Mouse (Mus musculus) liver, embryonic 15.5 days (tissue): ENCODE data around the gene D2hgdh. TPM values are rescaled to one million over a fixed set of nuclear protein-coding genes. Genes with fewer than 3 reads are reported as not detected.
"Not testable (repeated sequence)": the region's sequence is repeated elsewhere in the genome, so short reads cannot be mapped to it uniquely, and the experiment has no call there.

ENCODE experiments used
- ATAC-seq: fragments of 200-750 bp; cut with Nextera tagmentation; 2 replicates; pipeline ENCODE4 v1.8.0; 2017; ENCODE audit warnings: moderate number of reproducible peaks, mild to moderate bottlenecking, moderate library complexity; ENCODE audit not compliant: insufficient read depth
- H3K27ac ChIP-seq: fragments of 300-500 bp; sonication (generic); replicated peaks from 2 replicates; pipeline ENCODE4 v1.5.1; 2015; ENCODE audit warnings: mild to moderate bottlenecking, inconsistent platforms
- H3K27me3 ChIP-seq: fragments of 300-500 bp; sonication (generic); 2 replicates; pipeline ENCODE4 v1.6.1; 2015; ENCODE audit warnings: mild to moderate bottlenecking, inconsistent platforms
- H3K36me3 ChIP-seq: fragments of 300-500 bp; sonication (generic); replicated peaks from 2 replicates; pipeline ENCODE4 v1.6.1; 2015; ENCODE audit warnings: moderate library complexity, mild to moderate bottlenecking, inconsistent platforms
- H3K4me1 ChIP-seq: fragments of 300-500 bp; sonication (generic); replicated peaks from 2 replicates; pipeline ENCODE4 v1.6.1; 2015; ENCODE audit warnings: inconsistent platforms
- H3K4me2 ChIP-seq: fragments of 300-500 bp; sonication (generic); 2 replicates; pipeline ENCODE4 v1.6.1; 2015; ENCODE audit warnings: moderate library complexity, mild to moderate bottlenecking, inconsistent platforms
- H3K4me3 ChIP-seq: fragments of 300-500 bp; sonication (generic); replicated peaks from 2 replicates; pipeline ENCODE4 v1.5.1; 2015; ENCODE audit warnings: mild to moderate bottlenecking, inconsistent platforms
- H3K9ac ChIP-seq: fragments of 300-500 bp; sonication (generic); 2 replicates; pipeline ENCODE4 v1.6.1; 2015; ENCODE audit warnings: moderate library complexity, mild to moderate bottlenecking, inconsistent platforms
- H3K9me3 ChIP-seq: fragments of 300-500 bp; sonication (generic); replicated peaks from 2 replicates; pipeline ENCODE4 v1.6.1; 2016; ENCODE audit warnings: inconsistent platforms
- WGBS: fragments of 180-500 bp; shearing (Covaris S2); methylation state at CpG from one replicate; pipeline ENCODE4 v1.1.7; 2015; ENCODE audit warnings: mixed read lengths; ENCODE audit not compliant: insufficient replicate concordance; 5-methylcytosine and 5-hydroxymethylcytosine counted together
- polyA plus RNA-seq: library from polyadenylated mRNA; unstranded; fragments of >200 nt; fragmentation: Nextera tagmentation; extraction: Ambion mirVana; gene quantifications from 2 replicates; pipeline ENCODE4 v1.2.1, GENCODE M21; 2015

Gene D2hgdh
- polyA plus RNA-seq, 1 experiment from 2014 or later, result 5.7 TPM

- H3K36me3 ChIP-seq, H3K9ac ChIP-seq, ATAC-seq, H3K4me1 ChIP-seq, H3K27ac ChIP-seq, H3K4me3 ChIP-seq, H3K27me3 ChIP-seq, H3K9me3 ChIP-seq, H3K4me2 ChIP-seq: not testable (repeated sequence)
- 39% methylated on average over 3 of the region's 4 CpGs for WGBS
Observed at GRCm38 (mm10) chr1:93832754-93833360, 8.1 kb downstream of the D2hgdh start.

GRCm38 (mm10) chr1:93834671-93835150 lies 10.0 kb downstream of the D2hgdh start:
- no peak overlapping the region for H3K9ac ChIP-seq
- ATAC-seq, result no peak
- H3K27ac ChIP-seq, result no peak overlapping the region
- H3K36me3 ChIP-seq, result peaks cover 8% of the 10 kb centered on the region; the same call in 1 of the 2 replicates
- whole genome bisulfite sequencing, result 67% methylated on average over 7 of the region's 7 CpGs
- no peak overlapping the region for H3K4me2 ChIP-seq
- H3K4me3 ChIP-seq, result no peak overlapping the region
- H3K9me3 ChIP-seq, result no peaks in the 10 kb centered on the region
- H3K4me1 ChIP-seq, result no peaks in the 10 kb centered on the region
- no peaks in the 10 kb centered on the region for H3K27me3 ChIP-seq

GRCm38 (mm10) chr1:93835211-93835610 lies 10.5 kb downstream of the D2hgdh start:
- Histone ChIP-seq H3K9ac (no peak overlapping the region), H3K4me1 (no peaks in the 10 kb centered on the region), H3K27ac (no peak overlapping the region), H3K4me3 (no peak overlapping the region), H3K4me2 (no peak overlapping the region), H3K36me3 (peaks cover 8% of the 10 kb centered on the region; the same call in 1 of the 2 replicates), H3K27me3 (no peaks in the 10 kb centered on the region), H3K9me3 (no peaks in the 10 kb centered on the region)
- ATAC-seq, result no peak
- WGBS, result 85% methylated on average over 4 of the region's 4 CpGs

- H3K36me3 ChIP-seq, result peaks cover 8% of the 10 kb centered on the region; the same call in 1 of the 2 replicates
- ATAC-seq, result no peak
- no peaks in the 10 kb centered on the region for H3K4me1 ChIP-seq
- H3K9me3 ChIP-seq, result no peaks in the 10 kb centered on the region
- no peaks in the 10 kb centered on the region for H3K27me3 ChIP-seq
- no peak overlapping the region for H3K27ac ChIP-seq
- H3K9ac ChIP-seq, result no peak overlapping the region
- H3K4me2 ChIP-seq, result no peak overlapping the region
- H3K4me3 ChIP-seq, result no peak overlapping the region
- WGBS, result 75% methylated on average over 6 of the region's 6 CpGs
Observed at GRCm38 (mm10) chr1:93835876-93836531, 11.3 kb downstream of the D2hgdh start.

- no peaks in the 10 kb centered on the region for H3K27me3 ChIP-seq
- ATAC-seq, result no peak
- H3K9ac ChIP-seq, result no peak overlapping the region
- H3K9me3 ChIP-seq, result no peaks in the 10 kb centered on the region
- peaks cover 8% of the 10 kb centered on the region; the same call in 1 of the 2 replicates for H3K36me3 ChIP-seq
- H3K4me3 ChIP-seq, result no peak overlapping the region
- H3K4me2 ChIP-seq, result no peak overlapping the region
- no peak overlapping the region for H3K27ac ChIP-seq
- 80% methylated on average over 2 of the region's 2 CpGs for WGBS
- H3K4me1 ChIP-seq, result no peaks in the 10 kb centered on the region
Observed at GRCm38 (mm10) chr1:93836532-93836913, 11.8 kb downstream of the D2hgdh start.

- ATAC-seq, result no peak
- Histone ChIP-seq H3K4me3 (no peak overlapping the region), H3K4me1 (no peaks in the 10 kb centered on the region), H3K27me3 (no peaks in the 10 kb centered on the region), H3K9me3 (no peaks in the 10 kb centered on the region), H3K27ac (no peak overlapping the region), H3K36me3 (peaks cover 8% of the 10 kb centered on the region; the same call in 1 of the 2 replicates), H3K4me2 (no peak overlapping the region), H3K9ac (no peak overlapping the region)
- WGBS, result 79% methylated on average over 8 of the region's 8 CpGs
Observed at GRCm38 (mm10) chr1:93837335-93837734, 12.6 kb downstream of the D2hgdh start.

- H3K9me3 ChIP-seq, H3K4me3 ChIP-seq, H3K36me3 ChIP-seq, H3K4me1 ChIP-seq, H3K4me2 ChIP-seq, H3K27me3 ChIP-seq, ATAC-seq, H3K27ac ChIP-seq, H3K9ac ChIP-seq: not testable (repeated sequence)
- WGBS, result 80% methylated on average over 8 of the region's 8 CpGs
Observed at GRCm38 (mm10) chr1:93838569-93838968, 13.9 kb downstream of the D2hgdh start.

GRCm38 (mm10) chr1:93845766-93846366 lies 21.2 kb downstream of the D2hgdh start:
- WGBS, result 52% methylated on average over 2 of the region's 3 CpGs
- H3K36me3 ChIP-seq, H3K9ac ChIP-seq, H3K9me3 ChIP-seq, H3K4me1 ChIP-seq, H3K27ac ChIP-seq, ATAC-seq, H3K4me2 ChIP-seq, H3K4me3 ChIP-seq, H3K27me3 ChIP-seq: not testable (repeated sequence)

GRCm38 (mm10) chr1:93855790-93856189 lies 31.1 kb downstream of the D2hgdh start:
- H3K9ac ChIP-seq, H3K4me1 ChIP-seq, H3K27me3 ChIP-seq, H3K4me2 ChIP-seq, ATAC-seq, H3K36me3 ChIP-seq, H3K9me3 ChIP-seq, H3K4me3 ChIP-seq, H3K27ac ChIP-seq: not testable (repeated sequence)
- 35% methylated on average over 4 of the region's 4 CpGs for WGBS

- Histone ChIP-seq H3K4me3 (no peak overlapping the region), H3K27me3 (no peaks in the 10 kb centered on the region), H3K9ac (no peak overlapping the region), H3K36me3 (no peaks in the 10 kb centered on the region), H3K4me2 (no peak overlapping the region), H3K9me3 (no peaks in the 10 kb centered on the region), H3K4me1 (no peaks in the 10 kb centered on the region), H3K27ac (no peak overlapping the region)
- 75% methylated on average over 6 of the region's 6 CpGs for WGBS
- ATAC-seq, result no peak
Observed at GRCm38 (mm10) chr1:93857370-93857769, 32.7 kb downstream of the D2hgdh start.

- no peak overlapping the region for H3K4me3 ChIP-seq
- 71% methylated on average over 3 of the region's 3 CpGs for WGBS
- no peak overlapping the region for H3K27ac ChIP-seq
- no peak overlapping the region for H3K4me2 ChIP-seq
- ATAC-seq, result no peak
- no peaks in the 10 kb centered on the region for H3K27me3 ChIP-seq
- no peaks in the 10 kb centered on the region for H3K4me1 ChIP-seq
- no peaks in the 10 kb centered on the region for H3K36me3 ChIP-seq
- H3K9ac ChIP-seq, result no peak overlapping the region
- H3K9me3 ChIP-seq, result no peaks in the 10 kb centered on the region
Observed at GRCm38 (mm10) chr1:93857991-93858390, 33.3 kb downstream of the D2hgdh start.
